Mouse (Mus musculus): ENCODE results near the gene Ugt1a8.

GRCm38 (mm10) chr1:88229986-88230385, 142.4 kb downstream of the Ugt1a8 start:
- TF ChIP-seq CTCF (IDR thresholded peaks at IDR 0.05; ENCODE audit: insufficient read depth, low read length) (no peak), POLR2A (IDR thresholded peaks at IDR 0.05; ENCODE audit: borderline replicate concordance, extremely low read depth, low read depth, low read length) (no peak)
